Mouse (Mus musculus) heart, embryonic 14.5 days (tissue): Measurements from ENCODE around the gene Agtrap. TPM values are rescaled to one million over a fixed set of nuclear protein-coding genes. Genes with fewer than 3 reads are reported as not detected.
"Not testable (repeated sequence)": the region's sequence is repeated elsewhere in the genome, so short reads cannot be mapped to it uniquely, and the experiment has no call there.

Source experiments
- ATAC-seq: fragments of 200-750 bp; cut with Nextera tagmentation; 2 replicates; pipeline ENCODE4 v1.8.0; 2017; ENCODE audit warnings: low read depth, moderate TSS enrichment; ENCODE audit not compliant: insufficient number of reproducible peaks, insufficient read depth, low FRiP score
- H3K27ac ChIP-seq, 2 experiments: fragments of 200-500 bp in 1 of 2; fragments of 300-500 bp in 1 of 2; sonication (generic) in 1 of 2; replicated peaks in 1 of 2; 2 replicates each; pipeline ENCODE4 v1.5.1; 2012 to 2014; ENCODE audit warnings: low read depth in 2 of 2, low read length in 2 of 2, control low read depth in 1 of 2, mild to moderate bottlenecking in 1 of 2, mixed read lengths in 1 of 2; ENCODE audit not compliant: control insufficient read depth in 1 of 2, insufficient read depth in 1 of 2
- H3K27me3 ChIP-seq: fragments of 300-500 bp; sonication (generic); 2 replicates; pipeline ENCODE4 v1.6.1; 2014; ENCODE audit warnings: mild to moderate bottlenecking, low read length, control low read depth; ENCODE audit not compliant: control insufficient read depth, insufficient read depth
- H3K36me3 ChIP-seq: fragments of 300-500 bp; sonication (generic); 2 replicates; pipeline ENCODE4 v1.6.1; 2014; ENCODE audit warnings: mild to moderate bottlenecking, control low read depth, low read length, mixed read lengths; ENCODE audit not compliant: control insufficient read depth, insufficient read depth
- H3K4me1 ChIP-seq, 2 experiments: fragments of 200-500 bp in 1 of 2; fragments of 300-500 bp in 1 of 2; sonication (generic) in 1 of 2; 2 replicates each; pipeline ENCODE4 v1.6.1; 2012 to 2014; ENCODE audit warnings: low read length in 2 of 2, control low read depth in 1 of 2, mixed read lengths in 1 of 2; ENCODE audit not compliant: control insufficient read depth in 2 of 2, insufficient read depth in 2 of 2
- H3K4me2 ChIP-seq: fragments of 300-500 bp; sonication (generic); 2 replicates; pipeline ENCODE4 v1.6.1; 2014; ENCODE audit warnings: mild to moderate bottlenecking, low read length
- H3K4me3 ChIP-seq, 2 experiments: fragments of 200-500 bp in 1 of 2; fragments of 300-500 bp in 1 of 2; sonication (generic) in 1 of 2; 2 replicates each; pipeline ENCODE4 v1.5.1; 2012 to 2014; ENCODE audit warnings: low read length in 2 of 2, mild to moderate bottlenecking in 2 of 2, control low read depth in 1 of 2, low read depth in 1 of 2, moderate library complexity in 1 of 2; ENCODE audit not compliant: control insufficient read depth in 1 of 2, insufficient read depth in 1 of 2
- H3K9ac ChIP-seq: fragments of 300-500 bp; sonication (generic); 2 replicates; pipeline ENCODE4 v1.6.1; 2014; ENCODE audit warnings: mild to moderate bottlenecking, low read length
- H3K9me3 ChIP-seq: fragments of 300-500 bp; sonication (generic); 2 replicates; pipeline ENCODE4 v1.6.1; 2016; ENCODE audit warnings: low read length, control low read depth; ENCODE audit not compliant: control insufficient read depth
- WGBS: fragments of 180-500 bp; shearing (Covaris S2); extraction: QIAGEN DNeasy Blood & Tissue Kit; methylation state at CpG from one replicate; pipeline ENCODE4 v1.1.7; 2014; 5-methylcytosine and 5-hydroxymethylcytosine counted together
- polyA plus RNA-seq: library from polyadenylated mRNA; unstranded; fragments of >200 nt; fragmentation: Nextera tagmentation; extraction: Ambion mirVana; gene quantifications from 2 replicates; pipeline ENCODE4 v1.2.1, GENCODE M21; 2014

Gene Agtrap
- polyA plus RNA-seq, 1 experiment from 2014 or later, result 19.5 TPM

- H3K27me3 ChIP-seq, H3K4me3 ChIP-seq, ATAC-seq, H3K4me2 ChIP-seq, H3K27ac ChIP-seq, H3K9me3 ChIP-seq, H3K9ac ChIP-seq: not testable (repeated sequence)
- H3K4me1 ChIP-seq, result peaks cover 20 to 35% of the 10 kb centered on the region in 2 experiments
- peaks cover 44% of the 10 kb centered on the region for H3K36me3 ChIP-seq
- 81% methylated on average over 7 of the region's 8 CpGs for WGBS
Observed at GRCm38 (mm10) chr4:148043327-148043726, 44.5 kb downstream of the Agtrap start.

DNA sequence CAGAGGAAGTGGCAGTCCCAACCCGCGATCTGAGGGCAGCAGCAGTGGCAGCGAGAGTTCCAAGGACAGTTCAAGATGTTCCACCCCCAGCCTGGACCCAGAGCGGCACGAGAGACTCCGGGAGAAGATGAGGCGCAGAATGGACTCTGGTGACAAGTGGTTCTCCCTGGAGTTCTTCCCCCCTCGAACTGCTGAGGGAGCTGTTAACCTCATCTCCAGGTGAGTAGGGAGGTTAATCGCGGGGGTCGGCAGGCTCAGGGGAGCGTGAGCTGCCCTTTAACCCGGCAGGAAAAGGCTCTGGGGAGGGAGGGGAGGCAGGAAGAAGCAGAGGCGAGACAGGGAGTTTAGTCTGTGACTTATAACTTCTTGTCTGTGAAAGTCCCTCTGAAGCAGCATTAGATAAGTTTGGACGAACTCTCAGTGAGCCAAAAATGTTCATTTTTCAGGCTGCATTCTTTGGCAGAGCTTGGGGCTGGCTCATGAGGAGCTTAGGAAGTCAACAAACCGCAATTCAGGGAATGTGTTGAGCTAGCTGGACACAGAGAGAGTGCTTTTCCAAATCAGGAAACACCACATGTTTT is 46.1 kb downstream of the Agtrap start:
- Histone ChIP-seq H3K27ac (peak overlapping the region; percentile 56 to 81), H3K4me3 (peak overlapping the region; percentile 51 to 60), H3K4me2 (peak overlapping the region; percentile 86), H3K9ac (peak overlapping the region; percentile 74), H3K9me3 (no peaks in the 10 kb centered on the region), H3K27me3 (no peaks in the 10 kb centered on the region), H3K4me1 (peaks cover 20 to 43% of the 10 kb centered on the region in 2 experiments), H3K36me3 (peaks cover 33% of the 10 kb centered on the region)
- WGBS, result 3% methylated on average over 16 of the region's 16 CpGs
- ATAC-seq, result no peak

GRCm38 (mm10) chr4:148040933-148041610 is 46.8 kb downstream of the Agtrap start:
- H3K9me3 ChIP-seq, result no peaks in the 10 kb centered on the region
- H3K27me3 ChIP-seq, result no peaks in the 10 kb centered on the region
- peak overlapping the region; percentile 74 for H3K9ac ChIP-seq
- peak; percentile 15; the same call in 1 of the 2 replicates for ATAC-seq
- H3K36me3 ChIP-seq, result peaks cover 39% of the 10 kb centered on the region
- H3K4me3 ChIP-seq, result peak overlapping the region; percentile 51 to 60
- peak overlapping the region; percentile 56 to 81 for H3K27ac ChIP-seq
- peak overlapping the region; percentile 86 for H3K4me2 ChIP-seq
- peaks cover 20 to 43% of the 10 kb centered on the region in 2 experiments for H3K4me1 ChIP-seq
- WGBS, result under 1% methylated on average over 19 of the region's 19 CpGs

DNA sequence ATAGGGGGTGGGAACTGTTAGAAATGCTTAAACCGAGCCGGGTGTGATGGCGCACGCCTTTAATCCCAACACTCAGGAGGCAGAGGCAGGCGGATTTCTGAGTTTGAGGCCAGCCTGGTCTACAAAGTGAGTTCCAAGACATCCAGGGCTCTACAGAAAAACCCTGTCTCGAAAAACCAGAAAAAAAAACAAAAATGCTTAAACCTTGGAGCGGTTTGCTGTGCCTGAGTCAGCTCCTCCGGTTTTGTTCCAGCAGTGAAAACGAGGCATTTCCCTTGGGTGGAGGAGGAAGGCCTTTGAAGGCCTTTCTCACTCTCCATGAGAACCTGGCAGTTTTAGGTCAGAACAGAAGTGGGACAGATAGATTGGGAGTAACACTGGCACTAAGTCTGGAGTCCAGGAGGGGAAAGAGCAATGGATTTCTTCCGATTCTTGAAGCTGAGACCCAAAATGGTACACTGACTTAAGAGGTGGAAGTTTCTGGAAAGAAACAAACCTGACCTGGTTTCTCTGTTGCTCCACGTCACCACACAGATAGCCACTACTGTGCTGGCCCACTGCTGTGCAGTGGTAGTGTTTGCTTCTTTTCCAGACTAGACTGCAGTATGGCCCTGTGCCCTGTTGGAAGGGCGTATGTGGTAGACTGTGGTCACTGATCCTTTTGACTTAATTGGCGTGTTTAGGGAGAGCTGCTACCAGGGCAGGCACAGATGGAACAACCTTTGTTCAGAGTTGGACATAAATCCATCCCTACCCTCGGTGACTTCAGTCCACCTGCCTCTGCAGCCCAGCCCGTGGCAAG is 47.6 kb downstream of the Agtrap start:
- Histone ChIP-seq H3K27ac (peak overlapping the region; percentile 56 to 81), H3K4me2 (peak overlapping the region; percentile 86), H3K36me3 (peaks cover 34% of the 10 kb centered on the region), H3K27me3 (no peaks in the 10 kb centered on the region), H3K4me1 (peaks cover 20 to 43% of the 10 kb centered on the region in 2 experiments), H3K4me3 (peak overlapping the region; percentile 79 to 80), H3K9ac (peak overlapping the region; percentile 74), H3K9me3 (no peaks in the 10 kb centered on the region)
- ATAC-seq, result no peak
- WGBS, result 63% methylated on average over 15 of the region's 15 CpGs

DNA sequence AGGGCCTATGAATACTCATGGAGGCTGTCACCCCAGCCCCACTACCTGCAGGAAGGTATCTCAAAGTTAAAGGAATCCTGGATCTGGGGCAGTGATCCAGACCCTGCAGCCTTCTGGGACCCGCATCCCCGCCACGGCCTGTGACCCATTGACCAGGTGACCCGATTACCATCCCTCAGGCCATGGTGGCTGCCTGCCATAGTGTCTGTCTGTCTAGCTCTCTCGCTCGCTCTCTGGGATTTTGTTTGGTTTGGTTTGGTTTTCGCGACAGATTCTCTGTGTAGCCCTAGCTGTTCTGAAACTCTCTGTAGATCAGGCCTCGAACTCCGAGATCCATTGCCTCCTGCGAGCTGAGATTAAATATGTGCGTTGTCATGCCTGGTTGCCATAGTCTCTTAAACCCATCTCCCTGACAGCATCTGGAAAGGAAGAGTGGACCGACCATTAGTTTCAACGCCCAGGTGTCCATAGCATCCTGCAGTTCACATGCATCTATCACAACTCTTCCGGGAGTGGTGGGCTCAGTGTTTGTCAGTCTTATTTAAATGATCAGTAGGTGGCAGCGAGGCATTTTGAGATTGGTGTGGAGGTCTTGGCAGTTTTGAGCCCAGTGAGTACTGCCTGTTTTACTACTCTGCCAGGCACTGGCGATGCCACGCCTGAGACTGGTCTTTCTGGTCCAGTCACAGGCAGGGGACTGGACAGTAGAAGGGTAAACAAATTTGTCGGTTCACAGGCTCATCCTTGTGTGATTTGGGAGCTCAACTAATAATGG is 48.4 kb downstream of the Agtrap start:
- peak overlapping the region; percentile 56 to 81 for H3K27ac ChIP-seq
- H3K9me3 ChIP-seq, result no peaks in the 10 kb centered on the region
- no peak for ATAC-seq
- 21% methylated on average over 19 of the region's 19 CpGs for WGBS
- H3K4me2 ChIP-seq, result peak overlapping the region; percentile 86
- peak overlapping the region; percentile 79 for H3K9ac ChIP-seq
- peaks cover 20 to 41% of the 10 kb centered on the region in 2 experiments for H3K4me1 ChIP-seq
- peaks cover 33% of the 10 kb centered on the region for H3K36me3 ChIP-seq
- no peaks in the 10 kb centered on the region for H3K27me3 ChIP-seq
- H3K4me3 ChIP-seq, result peak overlapping the region; percentile 79 to 80

DNA sequence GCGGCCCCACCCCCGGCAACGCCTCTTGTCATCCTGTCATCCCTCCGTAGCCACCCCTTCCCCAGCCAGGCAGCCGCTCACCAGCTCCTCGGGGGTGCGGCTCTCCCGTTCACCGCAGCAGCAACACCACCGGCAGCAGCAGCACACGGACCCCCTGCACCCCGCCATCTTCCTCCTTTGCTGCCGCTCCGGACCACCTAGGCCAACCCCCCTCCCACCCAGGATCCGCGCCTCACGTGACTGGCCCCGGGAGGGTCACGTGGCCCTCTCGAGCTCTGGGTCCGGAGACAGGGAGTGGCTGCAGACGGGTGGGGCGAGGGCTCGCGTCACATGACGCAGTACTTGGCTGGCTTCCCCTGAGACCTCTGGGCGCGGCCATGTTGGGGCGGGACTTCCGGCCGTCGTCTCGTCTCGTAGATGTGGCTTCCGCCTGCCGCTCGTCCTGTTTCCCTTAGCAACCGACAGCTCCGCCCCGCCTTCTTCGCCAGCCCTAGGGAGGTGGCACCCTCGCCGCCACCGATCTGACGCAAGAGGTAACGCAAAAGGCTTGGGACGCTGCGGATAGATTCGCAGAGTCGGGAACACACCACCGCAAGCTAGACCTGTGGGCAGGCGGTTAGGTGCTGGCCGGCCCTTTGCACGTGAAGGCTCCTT is 49.1 kb downstream of the Agtrap start, which contains the start of the genes Clcn6 and Mthfr:
Gene Clcn6, minus strand, starts transcription at position 222 of the 654 bp plus-strand sequence.
Gene Mthfr, plus strand, starts transcription at position 478 of the 654 bp plus-strand sequence.
- Histone ChIP-seq H3K4me2 (peak within 1 kb of the TSS; percentile 86), H3K9ac (peak within 1 kb of the TSS; percentile 79), H3K9me3 (no peaks in the 10 kb centered on the region), H3K27ac (peak within 1 kb of the TSS; percentile 62 to 81), H3K4me1 (peaks cover 20 to 39% of the 10 kb centered on the region in 2 experiments), H3K4me3 (peak within 1 kb of the TSS; percentile 79 to 88), H3K36me3 (peaks cover 32% of the 10 kb centered on the region), H3K27me3 (no peaks in the 10 kb centered on the region)
- peak; percentile 94 for ATAC-seq
- WGBS, result under 1% methylated on average over 54 of the region's 54 CpGs
